Mouse (Mus musculus) heart, adult 2 months (tissue): ENCODE results near the gene Enpep. TPM values are rescaled to one million over a fixed set of nuclear protein-coding genes. Genes with fewer than 3 reads are reported as not detected.

Source experiments
- DNase-seq, 2 experiments: peaks; one replicate each; pipeline ENCODE4 v3.0.0; 2021
- H3K27ac ChIP-seq: fragments of 200-600 bp; 2 replicates; pipeline ENCODE4 v1.8.1; 2022
- H3K27me3 ChIP-seq: fragments of 200-500 bp; 2 replicates; pipeline ENCODE4 v1.6.1; 2012; ENCODE audit warnings: mild to moderate bottlenecking, low read length, inconsistent platforms, mixed read lengths; ENCODE audit not compliant: control insufficient read depth, insufficient read depth
- H3K36me3 ChIP-seq: fragments of 200-500 bp; 2 replicates; pipeline ENCODE4 v1.6.1; 2012; ENCODE audit warnings: low read length, inconsistent platforms; ENCODE audit not compliant: control insufficient read depth, insufficient read depth
- H3K4me1 ChIP-seq: fragments of 200-500 bp; 2 replicates; pipeline ENCODE4 v1.6.1; 2011; ENCODE audit warnings: low read length; ENCODE audit not compliant: control insufficient read depth, insufficient read depth
- H3K4me3 ChIP-seq: fragments of 200-600 bp; 2 replicates; pipeline ENCODE4 v1.8.1; 2022
- H3K79me2 ChIP-seq: fragments of 200-500 bp; replicated peaks from 2 replicates; pipeline ENCODE4 v1.6.1; 2012; ENCODE audit warnings: mild to moderate bottlenecking, inconsistent platforms, low read length, moderate library complexity, mixed read lengths; ENCODE audit not compliant: control insufficient read depth, insufficient read depth
- H3K9ac ChIP-seq: fragments of 200-500 bp; 2 replicates; pipeline ENCODE4 v1.6.1; 2012; ENCODE audit warnings: low read depth, mild to moderate bottlenecking, control low read depth, inconsistent platforms, low read length, mixed read lengths
- CTCF ChIP-seq: fragments of 200-600 bp; IDR thresholded peaks from 2 replicates; pipeline ENCODE4 v1.8.1; 2022; ENCODE audit warnings: antibody characterized with exemption, mild to moderate bottlenecking, moderate library complexity
- EP300 ChIP-seq: fragments of 200-500 bp; IDR thresholded peaks from 2 replicates; pipeline ENCODE4 v1.6.1; 2011; ENCODE audit warnings: low read depth, low read length, control low read depth; ENCODE audit not compliant: insufficient read depth
- POLR2A ChIP-seq: fragments of 200-500 bp; IDR thresholded peaks from 2 replicates; pipeline ENCODE4 v1.6.1; 2011; ENCODE audit warnings: mild to moderate bottlenecking, low read depth, low read length, control low read depth; ENCODE audit not compliant: insufficient read depth
- WGBS: fragments of 180-500 bp; shearing (Covaris S2); methylation state at CpG from one replicate; pipeline ENCODE4 v1.1.7; 2018; 5-methylcytosine and 5-hydroxymethylcytosine counted together
- intact Hi-C: fragments of 180-260 bp; cut with DNase I; formaldehyde crosslinking; loops from one replicate; pipeline ENCODE4 v1.15.1; 2025
- polyA plus RNA-seq: library from polyadenylated mRNA; depleted of rRNA; stranded (reverse); fragments of >200 nt; gene quantifications from 2 replicates; pipeline ENCODE4 v1.2.3, GENCODE M21; 2012
- total RNA-seq, 2 experiments: library from RNA; stranded (reverse); gene quantifications; 2 replicates each; pipeline ENCODE4 v1.2.3; 2021

Gene Enpep
- total and polyA plus RNA-seq, 3 experiments = 5.1 to 6.2 (median 5.9) TPM

DNA sequence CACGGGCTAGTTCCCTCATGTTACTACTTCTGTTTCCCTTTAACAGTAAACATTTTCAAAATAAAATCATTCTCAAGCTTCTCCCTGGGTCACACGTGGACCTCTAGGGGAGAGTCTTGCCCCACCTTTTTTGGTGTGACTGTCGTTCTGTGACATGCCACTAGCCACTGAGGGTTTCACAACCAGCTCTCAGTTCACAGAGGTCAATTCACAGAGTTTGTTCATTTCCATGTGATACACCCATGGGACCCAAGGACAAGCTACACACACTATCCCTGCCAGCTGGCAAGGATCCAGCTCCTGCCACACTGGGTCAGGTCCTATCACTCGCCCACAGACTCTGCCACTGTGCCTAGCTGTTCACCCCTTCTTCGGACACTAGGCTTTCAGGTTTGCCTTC is 35.5 kb downstream of the Enpep start:
- Histone ChIP-seq H3K27ac (no peak overlapping the region), H3K9ac (no peak overlapping the region), H3K79me2 (no peaks in the 10 kb centered on the region), H3K4me3 (no peak overlapping the region), H3K27me3 (no peaks in the 10 kb centered on the region), H3K36me3 (no peaks in the 10 kb centered on the region), H3K4me1 (peaks cover 1% of the 10 kb centered on the region)
- intact Hi-C loops = no loop called here
- DNase-seq = peak in 1 of 2 experiments; percentile 30
- WGBS = 45% methylated on average over 5 of the region's 5 CpGs
- TF ChIP-seq POLR2A = no peak
- no peak for TF ChIP-seq EP300
- TF ChIP-seq CTCF = no peak

DNA sequence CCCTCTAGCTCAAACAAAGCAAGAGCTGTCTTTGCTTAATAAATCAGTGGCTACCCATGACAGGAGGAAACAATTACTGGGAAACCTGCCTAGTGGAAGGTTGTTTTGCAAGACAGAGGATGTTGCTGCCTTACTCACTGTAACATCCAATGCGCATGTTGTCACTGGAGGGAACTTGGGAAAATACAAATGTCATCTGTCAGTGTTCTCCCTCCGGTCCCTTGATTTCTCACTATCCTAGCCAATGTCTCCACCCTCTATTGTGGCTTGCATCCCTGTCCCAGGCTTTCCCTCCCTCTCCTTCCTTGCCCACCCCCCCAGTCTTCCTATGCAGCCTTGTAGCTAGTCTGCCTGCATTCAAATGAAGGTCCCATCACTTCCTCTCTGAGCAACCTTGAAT is 36.6 kb downstream of the Enpep start:
- no peak for TF ChIP-seq CTCF
- TF ChIP-seq POLR2A = no peak
- TF ChIP-seq EP300 = no peak
- DNase-seq = no peak
- Histone ChIP-seq H3K36me3 (no peaks in the 10 kb centered on the region), H3K79me2 (no peaks in the 10 kb centered on the region), H3K9ac (no peak overlapping the region), H3K4me1 (peaks cover 1% of the 10 kb centered on the region), H3K27ac (no peak overlapping the region), H3K27me3 (no peaks in the 10 kb centered on the region), H3K4me3 (no peak overlapping the region)
- 50% methylated on average over 2 of the region's 2 CpGs for WGBS
- intact Hi-C loops = no loop called here

DNA sequence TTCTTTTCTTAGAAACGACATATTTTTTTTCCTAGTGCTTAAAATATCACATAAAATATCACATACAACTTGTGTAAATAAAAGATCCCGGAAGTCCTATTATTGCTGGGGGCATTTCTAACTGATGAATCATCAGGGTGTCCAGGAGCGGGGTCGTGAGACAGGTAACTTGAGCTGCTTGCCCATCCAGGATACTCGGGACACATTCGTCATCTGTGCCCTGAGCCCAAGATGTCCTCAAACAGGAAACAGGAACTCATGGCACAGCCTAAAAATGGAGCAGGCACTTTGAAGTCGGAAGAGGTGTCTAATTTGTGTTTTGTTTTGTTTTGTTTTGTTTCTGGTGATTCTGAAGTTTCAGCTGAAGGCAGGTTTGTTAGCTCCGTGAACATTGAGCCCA is 43.0 kb downstream of the Enpep start:
- H3K9ac ChIP-seq = no peak overlapping the region
- no peak for TF ChIP-seq EP300
- no peak for TF ChIP-seq CTCF
- TF ChIP-seq POLR2A = no peak
- no peaks in the 10 kb centered on the region for H3K79me2 ChIP-seq
- H3K27ac ChIP-seq = no peak overlapping the region
- no peaks in the 10 kb centered on the region for H3K4me1 ChIP-seq
- intact Hi-C loops = no loop called here
- no peaks in the 10 kb centered on the region for H3K36me3 ChIP-seq
- WGBS = 42% methylated on average over 8 of the region's 8 CpGs
- no peaks in the 10 kb centered on the region for H3K27me3 ChIP-seq
- no peak for DNase-seq
- H3K4me3 ChIP-seq = no peak overlapping the region

DNA sequence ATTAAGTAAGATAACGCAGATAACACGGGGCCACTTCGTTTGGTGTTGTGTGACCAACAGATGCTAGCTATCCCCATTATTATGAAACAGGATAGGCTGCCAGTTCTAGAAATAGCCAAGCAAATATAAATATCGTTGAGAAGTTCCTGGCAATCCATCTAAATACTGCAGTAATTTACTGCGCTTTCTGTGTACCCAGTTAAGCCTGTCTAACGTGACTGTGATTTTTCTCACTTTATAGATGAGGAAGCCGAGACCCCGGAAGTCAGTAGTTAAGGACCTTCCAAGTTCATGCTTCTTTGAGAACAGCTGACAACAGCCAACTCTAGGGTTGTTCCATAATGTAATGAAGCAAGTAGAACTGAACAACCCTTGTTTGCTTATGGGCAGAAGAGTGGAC is 45.4 kb downstream of the Enpep start:
- TF ChIP-seq EP300 = no peak
- TF ChIP-seq CTCF = no peak
- no peak for TF ChIP-seq POLR2A
- Histone ChIP-seq H3K4me1 (no peaks in the 10 kb centered on the region), H3K4me3 (no peak overlapping the region), H3K79me2 (no peaks in the 10 kb centered on the region), H3K27me3 (no peaks in the 10 kb centered on the region), H3K9ac (no peak overlapping the region), H3K36me3 (no peaks in the 10 kb centered on the region), H3K27ac (no peak overlapping the region)
- 32% methylated on average over 8 of the region's 8 CpGs for WGBS
- intact Hi-C loops = no loop called here
- DNase-seq = no peak

DNA sequence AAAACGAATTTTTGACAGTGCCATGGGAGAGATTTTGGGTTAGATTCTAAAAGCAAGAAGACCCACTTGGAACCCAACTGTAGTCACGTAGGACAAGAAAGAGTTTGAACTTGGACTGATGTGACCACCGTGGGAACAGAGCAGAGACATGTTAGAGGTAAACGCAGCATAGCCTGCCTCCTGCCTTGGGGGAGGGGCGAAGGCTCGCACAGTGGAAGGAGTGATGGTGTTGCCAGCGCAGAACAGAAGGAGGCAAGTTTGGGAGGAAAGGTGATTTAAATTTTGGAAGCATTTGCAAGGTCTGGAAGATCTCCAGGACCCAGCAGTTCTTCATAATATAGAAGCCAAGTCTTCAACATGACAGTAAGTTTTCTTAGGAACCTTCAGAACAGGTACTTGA is 46.1 kb downstream of the Enpep start:
- H3K36me3 ChIP-seq = no peaks in the 10 kb centered on the region
- intact Hi-C loops = no loop called here
- H3K4me1 ChIP-seq = no peaks in the 10 kb centered on the region
- 60% methylated on average over 7 of the region's 7 CpGs for WGBS
- H3K27ac ChIP-seq = no peak overlapping the region
- no peak overlapping the region for H3K9ac ChIP-seq
- no peak overlapping the region for H3K4me3 ChIP-seq
- TF ChIP-seq CTCF (no peak), POLR2A (no peak), EP300 (no peak)
- H3K27me3 ChIP-seq = no peaks in the 10 kb centered on the region
- no peaks in the 10 kb centered on the region for H3K79me2 ChIP-seq
- no peak for DNase-seq

DNA sequence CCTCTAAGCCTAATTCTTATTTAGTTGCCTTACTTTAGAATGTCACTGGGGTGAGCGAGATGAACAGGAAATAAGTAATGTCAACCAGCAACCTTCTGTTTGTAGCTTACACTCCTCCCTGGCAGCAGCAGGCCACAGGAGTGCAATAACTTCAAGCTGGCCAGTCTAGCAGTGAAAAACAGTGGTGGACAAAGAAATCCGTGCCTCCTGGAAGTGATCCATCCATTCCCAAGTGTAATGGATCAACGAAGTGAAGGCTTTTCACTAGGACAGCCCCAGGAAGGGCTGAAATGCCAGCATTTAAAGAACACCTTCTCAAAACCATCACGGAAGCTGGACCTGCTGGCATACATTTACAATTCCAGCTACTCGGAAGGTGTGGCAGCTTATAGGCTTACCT is 48.2 kb downstream of the Enpep start:
- WGBS = 74% methylated on average over 5 of the region's 5 CpGs
- H3K27ac ChIP-seq = no peak overlapping the region
- no peak for TF ChIP-seq EP300
- no peak for TF ChIP-seq POLR2A
- TF ChIP-seq CTCF = no peak
- H3K79me2 ChIP-seq = no peaks in the 10 kb centered on the region
- H3K9ac ChIP-seq = no peak overlapping the region
- no peaks in the 10 kb centered on the region for H3K36me3 ChIP-seq
- intact Hi-C loops = no loop called here
- no peak overlapping the region for H3K4me3 ChIP-seq
- no peaks in the 10 kb centered on the region for H3K27me3 ChIP-seq
- DNase-seq = no peak
- no peaks in the 10 kb centered on the region for H3K4me1 ChIP-seq

DNA sequence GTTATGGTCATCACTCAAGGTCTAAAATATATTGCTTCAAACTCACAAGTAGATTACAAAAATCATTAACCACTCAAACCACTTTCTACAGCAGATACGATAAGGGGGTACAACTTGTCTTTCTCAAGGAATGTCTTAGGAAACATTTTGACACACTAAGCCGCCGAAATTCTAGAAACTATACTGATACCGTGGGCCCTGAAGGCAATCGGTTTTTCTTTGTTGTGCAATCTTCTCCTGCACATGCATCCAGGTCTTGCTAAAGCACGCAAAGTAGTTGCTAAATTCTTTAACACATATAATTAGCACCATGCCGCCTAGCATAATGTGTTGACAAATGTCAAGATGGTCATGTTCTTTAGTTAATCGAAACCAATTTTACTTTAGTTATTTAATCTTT is 53.1 kb downstream of the Enpep start:
- Histone ChIP-seq H3K27me3 (no peaks in the 10 kb centered on the region), H3K4me1 (no peaks in the 10 kb centered on the region), H3K9ac (no peak overlapping the region), H3K27ac (no peak overlapping the region), H3K79me2 (no peaks in the 10 kb centered on the region), H3K4me3 (no peak overlapping the region), H3K36me3 (no peaks in the 10 kb centered on the region)
- TF ChIP-seq EP300 (no peak), CTCF (no peak), POLR2A (no peak)
- no peak for DNase-seq
- WGBS = 85% methylated on average over 8 of the region's 8 CpGs
- intact Hi-C loops = no loop called here
